Mouse (Mus musculus) cortical plate, adult 2 months (tissue): ENCODE measurements around the gene Cpsf6. TPM values are rescaled to one million over a fixed set of nuclear protein-coding genes. Genes with fewer than 3 reads are reported as not detected.

ENCODE experiments used
- H3K27ac ChIP-seq: fragments of 200-500 bp; 2 replicates; pipeline ENCODE4 v1.5.1; 2012; ENCODE audit warnings: low read length, control low read depth, inconsistent platforms; ENCODE audit not compliant: insufficient read depth
- H3K4me1 ChIP-seq: fragments of 200-500 bp; 2 replicates; pipeline ENCODE4 v1.6.1; 2011; ENCODE audit warnings: low read length; ENCODE audit not compliant: control insufficient read depth, insufficient read depth
- H3K4me3 ChIP-seq: fragments of 200-500 bp; 2 replicates; pipeline ENCODE4 v1.5.1; 2011; ENCODE audit warnings: mild to moderate bottlenecking, low read length, control low read depth; ENCODE audit not compliant: insufficient read depth
- CTCF ChIP-seq: fragments of 200-500 bp; IDR thresholded peaks from 2 replicates; pipeline ENCODE4 v1.5.1; 2011; ENCODE audit warnings: mild to moderate bottlenecking, control low read depth, low read length; ENCODE audit not compliant: insufficient read depth; ENCODE audit errors: extremely low read depth
- POLR2A ChIP-seq: fragments of 200-500 bp; IDR thresholded peaks from 2 replicates; pipeline ENCODE4 v1.6.1; 2011; ENCODE audit warnings: mild to moderate bottlenecking, low read length, control low read depth; ENCODE audit not compliant: insufficient read depth; ENCODE audit errors: extremely low read depth
- polyA plus RNA-seq: library from polyadenylated mRNA; depleted of rRNA; stranded (reverse); fragments of >200 nt; gene quantifications from 2 replicates; pipeline ENCODE4 v1.2.3, GENCODE M21; 2012

Cpsf6 gene
- polyA plus RNA-seq, 1 experiment = 61.3 TPM

GRCm38 (mm10) chr10:117420502-117421282 lies 40.9 kb upstream of the Cpsf6 start:
- Histone ChIP-seq H3K4me1 (no peaks in the 10 kb centered on the region), H3K4me3 (no peak overlapping the region), H3K27ac (no peak overlapping the region)
- TF ChIP-seq CTCF (no peak), POLR2A (no peak)

DNA sequence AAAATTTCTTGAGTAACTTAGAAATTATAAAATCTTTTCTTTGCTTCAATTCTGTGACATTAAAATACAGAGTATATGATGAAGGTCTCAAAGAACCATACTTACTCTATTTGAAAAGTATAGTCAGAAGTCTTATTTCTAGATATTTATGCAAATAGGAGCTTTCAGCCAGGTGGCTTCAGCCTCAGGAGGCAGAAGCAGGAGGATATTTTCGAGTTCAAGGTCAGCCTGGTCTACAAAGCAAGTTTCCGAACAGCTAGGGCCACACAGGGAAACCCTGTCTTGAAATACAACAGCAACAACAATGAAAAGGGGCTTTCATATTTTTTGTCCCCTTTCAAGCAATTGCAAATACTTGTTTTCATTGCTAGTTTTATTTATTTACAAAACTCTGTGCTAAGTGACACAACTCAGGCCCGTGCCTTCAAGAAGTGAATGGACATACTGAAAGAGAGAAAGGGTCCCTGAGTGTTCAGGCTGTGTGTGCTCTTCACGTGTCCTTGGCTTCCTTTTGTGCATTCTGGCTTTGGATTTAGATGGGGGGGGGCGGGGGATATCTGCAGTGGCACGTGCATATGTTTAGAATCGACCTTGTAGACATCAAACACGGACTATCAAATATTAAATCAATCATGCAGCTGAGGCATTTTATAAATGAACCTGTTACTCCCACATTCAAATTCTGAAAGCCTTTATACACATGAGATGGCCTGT lies 39.9 kb upstream of the Cpsf6 start:
- Histone ChIP-seq H3K4me3 (no peak overlapping the region), H3K4me1 (no peaks in the 10 kb centered on the region), H3K27ac (no peak overlapping the region)
- TF ChIP-seq CTCF (no peak), POLR2A (no peak)

- Histone ChIP-seq H3K4me1 (no peaks in the 10 kb centered on the region), H3K4me3 (0 out of 2 replicates have a peak overlapping the region, but pooled peaks have one; percentile 2), H3K27ac (no peak overlapping the region)
- TF ChIP-seq CTCF (no peak), POLR2A (no peak)
These were observed 38.9 kb upstream of the Cpsf6 start for GRCm38 (mm10) chr10:117418668-117419237.

GRCm38 (mm10) chr10:117417772-117418667 lies 38.2 kb upstream of the Cpsf6 start:
- Histone ChIP-seq H3K27ac (no peak overlapping the region), H3K4me3 (0 out of 2 replicates have a peak overlapping the region, but pooled peaks have one; percentile 2), H3K4me1 (no peaks in the 10 kb centered on the region)
- TF ChIP-seq POLR2A = no peak
- no peak for TF ChIP-seq CTCF

DNA sequence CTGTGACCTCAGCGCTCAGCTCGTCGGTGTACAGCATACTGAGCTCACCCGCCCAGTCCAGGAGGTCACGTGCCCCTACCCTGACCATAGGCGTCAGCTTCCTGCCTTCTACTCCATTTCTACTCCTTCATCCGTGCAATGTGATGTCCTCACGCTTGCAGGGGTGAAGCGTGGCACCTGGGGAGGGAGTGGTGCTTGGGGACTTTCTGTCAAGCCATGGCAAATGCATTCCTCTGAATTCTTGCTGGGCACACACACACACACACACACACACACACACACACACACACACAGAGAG lies 37.6 kb upstream of the Cpsf6 start:
- H3K27ac ChIP-seq = no peak overlapping the region
- no peak overlapping the region for H3K4me3 ChIP-seq
- TF ChIP-seq POLR2A = no peak
- TF ChIP-seq CTCF = no peak
- no peaks in the 10 kb centered on the region for H3K4me1 ChIP-seq

DNA sequence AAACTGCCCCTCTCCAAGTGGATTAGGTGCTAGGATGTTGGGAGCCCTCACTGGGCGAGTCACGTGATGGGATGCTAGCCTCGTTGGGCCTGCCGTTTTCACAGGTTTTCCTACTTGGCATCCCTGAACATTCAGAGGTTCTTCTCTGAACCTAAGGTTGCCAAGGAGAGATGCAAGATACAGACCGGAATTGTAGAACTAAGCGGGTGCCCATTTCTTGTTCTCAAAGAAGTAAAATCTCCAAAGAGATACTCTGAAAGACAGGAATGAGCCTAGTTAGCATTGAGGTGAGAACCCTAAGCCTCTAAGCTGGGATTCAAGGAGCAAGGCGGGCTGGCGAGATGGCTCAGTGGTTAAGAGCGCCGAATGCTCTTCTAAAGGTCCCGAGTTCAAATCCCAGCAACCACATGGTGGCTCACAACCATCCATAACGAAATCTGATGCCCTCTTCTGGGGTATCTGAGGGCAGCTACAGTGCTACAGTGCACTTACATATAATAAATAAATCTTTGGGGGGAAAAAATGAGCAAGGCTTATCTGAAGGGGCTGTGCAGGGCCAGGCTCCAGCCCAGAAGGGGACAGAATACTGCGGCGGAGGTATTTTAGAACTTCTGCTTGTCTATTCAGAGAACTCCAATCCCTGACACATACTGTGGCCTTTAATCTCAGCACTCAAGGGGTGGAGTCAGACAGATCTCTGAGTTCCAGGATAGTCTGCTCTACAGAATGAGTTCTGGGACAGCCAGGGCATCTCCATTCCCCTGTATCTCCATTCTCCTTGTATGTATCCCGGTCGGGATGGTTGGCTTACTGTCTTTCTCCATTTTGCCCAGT lies 37.0 kb upstream of the Cpsf6 start:
- no peak for TF ChIP-seq CTCF
- TF ChIP-seq POLR2A = no peak
- Histone ChIP-seq H3K4me3 (no peak overlapping the region), H3K4me1 (no peaks in the 10 kb centered on the region), H3K27ac (no peak overlapping the region)

GRCm38 (mm10) chr10:117416095-117416494 lies 36.3 kb upstream of the Cpsf6 start:
- TF ChIP-seq POLR2A (no peak), CTCF (no peak)
- Histone ChIP-seq H3K4me1 (no peaks in the 10 kb centered on the region), H3K27ac (no peak overlapping the region), H3K4me3 (no peak overlapping the region)

GRCm38 (mm10) chr10:117415364-117416057 lies 35.7 kb upstream of the Cpsf6 start:
- Histone ChIP-seq H3K4me3 (no peak overlapping the region), H3K27ac (no peak overlapping the region), H3K4me1 (no peaks in the 10 kb centered on the region)
- TF ChIP-seq CTCF = no peak
- TF ChIP-seq POLR2A = no peak

GRCm38 (mm10) chr10:117414726-117415125 lies 34.9 kb upstream of the Cpsf6 start:
- Histone ChIP-seq H3K27ac (no peak overlapping the region), H3K4me3 (no peak overlapping the region), H3K4me1 (no peaks in the 10 kb centered on the region)
- TF ChIP-seq CTCF (no peak), POLR2A (no peak)
